20 mouse cellular contexts compared by ENCODE assay signal in genomic region chr7:109203140-109203539, GRCm38 (mm10). TPM values are rescaled to one million over a fixed set of nuclear protein-coding genes. Genes with fewer than 3 reads are reported as not detected.
A peak's percentile ranks its signal among the peaks of the same experiment; 100 is the strongest.
DNase-seq lines count a peak whose midpoint lies in the region; ATAC-seq and TF ChIP-seq lines count a peak whose summit lies in the region.
"Had no signal": no experiment of that assay in that cellular context is flagged by ENCODE, and none has a peak within 500 bp of the region (broad histone marks: within the 10 kb centered on the region; RNA-seq: fewer than 3 reads in every experiment).

No protein-coding gene starts in this region.

- no peaks in the 10 kb centered on the region for H3K9me3 ChIP-seq in kidney, embryonic 14.5 days (ENCODE audit: control insufficient read depth, low read length)
- no peaks in the 10 kb centered on the region for H3K9me3 ChIP-seq in neural tube, embryonic 14.5 days (ENCODE audit: control insufficient read depth, low read length)
- H3K9me3 ChIP-seq: embryonic facial prominence, embryonic 12.5 days; forebrain, embryonic 12.5 days; heart, embryonic 13.5 days; hindbrain, embryonic 15.5 days had no signal

- no peaks in the 10 kb centered on the region for H3K27me3 ChIP-seq in kidney, embryonic 14.5 days (ENCODE audit: control insufficient read depth, insufficient read depth, low read length)
- H3K27me3 ChIP-seq in kidney, adult 2 months (replicated peaks; ENCODE audit: control insufficient read depth, insufficient read depth, low read length): no peaks in the 10 kb centered on the region
- H3K27me3 ChIP-seq in neural tube, embryonic 14.5 days (ENCODE audit: control insufficient read depth, insufficient read depth, low read length): no peaks in the 10 kb centered on the region
- H3K27me3 ChIP-seq: embryonic facial prominence, embryonic 12.5 days; heart, embryonic 13.5 days; Patski had no signal

- no peak overlapping the region for H3K9ac ChIP-seq in kidney, embryonic 14.5 days (ENCODE audit: low read depth, low read length)
- no peak overlapping the region for H3K9ac ChIP-seq in neural tube, embryonic 14.5 days (replicated peaks; ENCODE audit: low read depth, low read length)
- H3K9ac ChIP-seq: embryonic facial prominence, embryonic 12.5 days; forebrain, embryonic 12.5 days; forebrain, postnatal 0 days; heart, embryonic 13.5 days; hindbrain, embryonic 15.5 days had no signal

- no peaks in the 10 kb centered on the region for H3K36me3 ChIP-seq in kidney, embryonic 14.5 days (ENCODE audit: control insufficient read depth, insufficient read depth, low read length)
- H3K36me3 ChIP-seq in kidney, adult 2 months (ENCODE audit: control insufficient read depth, insufficient read depth, low read length): no peaks in the 10 kb centered on the region
- no peaks in the 10 kb centered on the region for H3K36me3 ChIP-seq in neural tube, embryonic 14.5 days (ENCODE audit: control insufficient read depth, insufficient read depth, low read length)
- H3K36me3 ChIP-seq: embryonic facial prominence, embryonic 12.5 days; forebrain, embryonic 12.5 days; heart, embryonic 13.5 days; hindbrain, embryonic 15.5 days had no signal

- TF ChIP-seq CTCF in kidney, adult 2 months (conservative IDR thresholded peaks at IDR 0.05; ENCODE audit: insufficient read depth, insufficient read length, low read depth, low read length): no peak

- WGBS in kidney, embryonic 14.5 days: 36% methylated on average over 3 of the region's 3 CpGs
- 52% methylated on average over 3 of the region's 3 CpGs for WGBS in kidney, adult 2 months
- 30% methylated on average over 3 of the region's 3 CpGs for WGBS in neural tube, embryonic 14.5 days

- H3K4me2 ChIP-seq in kidney, embryonic 14.5 days (replicated peaks; ENCODE audit: low read depth, low read length): no peak overlapping the region
- no peak overlapping the region for H3K4me2 ChIP-seq in neural tube, embryonic 14.5 days (ENCODE audit: low read depth, low read length)
- H3K4me2 ChIP-seq: embryonic facial prominence, embryonic 12.5 days; forebrain, embryonic 12.5 days; heart, embryonic 13.5 days; hindbrain, embryonic 15.5 days had no signal

- ATAC-seq in kidney, embryonic 14.5 days (ENCODE audit: low FRiP score, low TSS enrichment): 0 out of 2 replicates have a peak, but pooled peaks have one; percentile 5
- peak; percentile 22; the same call in 1 of the 2 replicates for ATAC-seq in neural tube, embryonic 14.5 days (ENCODE audit: low read depth)
- ATAC-seq: activated CD4-positive, CD25-positive, alpha-beta regulatory T cell, adult 4 months; Patski had no signal

- DNase-seq in kidney, adult 9 months: no peak
- DNase-seq in kidney, postnatal 14 days: peak; percentile 29
- DNase-seq in kidney, adult 2 months: no peak
- no peak for DNase-seq in neural tube, embryonic 10.5 days (ENCODE audit: extremely low spot score, low spot score)
- DNase-seq in cerebellum, adult 9-10 months: no peak
- DNase-seq: adrenal gland, adult 2 months; adrenal gland, postnatal 36 days; cerebellum, adult 8-10 months; cerebellum, postnatal 25 days; gastrocnemius, postnatal 14 days; heart, postnatal 36 days had no signal

- H3K4me3 ChIP-seq in kidney, embryonic 14.5 days (ENCODE audit: low read length): no peak overlapping the region
- no peak overlapping the region for H3K4me3 ChIP-seq in kidney, adult 2 months (ENCODE audit: insufficient read depth, low read depth, low read length)
- no peak overlapping the region for H3K4me3 ChIP-seq in neural tube, embryonic 14.5 days (ENCODE audit: low read depth, low read length)
- H3K4me3 ChIP-seq: embryonic facial prominence, embryonic 12.5 days; forebrain, embryonic 12.5 days; heart, embryonic 13.5 days; hindbrain, embryonic 15.5 days had no signal

- H3K27ac ChIP-seq in kidney, embryonic 14.5 days (ENCODE audit: low read depth, low read length): no peak overlapping the region
- H3K27ac ChIP-seq in kidney, adult 2 months (ENCODE audit: insufficient read depth, low read depth, low read length): no peak overlapping the region
- H3K27ac ChIP-seq in neural tube, embryonic 14.5 days (ENCODE audit: low read depth, low read length): no peak overlapping the region
- H3K27ac ChIP-seq: embryonic facial prominence, embryonic 12.5 days; forebrain, embryonic 12.5 days; heart, embryonic 13.5 days; hindbrain, embryonic 15.5 days had no signal

- H3K4me1 ChIP-seq in kidney, embryonic 14.5 days (ENCODE audit: control insufficient read depth, insufficient read depth, low read length): no peaks in the 10 kb centered on the region
- H3K4me1 ChIP-seq in kidney, adult 2 months (ENCODE audit: control insufficient read depth, insufficient read depth, low read length): no peaks in the 10 kb centered on the region
- H3K4me1 ChIP-seq in neural tube, embryonic 14.5 days (ENCODE audit: control insufficient read depth, insufficient read depth, low read length): no peaks in the 10 kb centered on the region
- H3K4me1 ChIP-seq: embryonic facial prominence, embryonic 12.5 days; heart, embryonic 13.5 days; hindbrain, embryonic 15.5 days had no signal

- no peak for TF ChIP-seq POLR2A in kidney, adult 2 months (IDR thresholded peaks at IDR 0.05; ENCODE audit: low read depth, low read length)

RNA-seq across cellular contexts. Expression of gene Lmo1, which starts 28.1 kb away (rescaled TPM):
- polyA plus RNA-seq in kidney, embryonic 14.5 days (2014; fragmentation: Nextera tagmentation; extraction: Ambion mirVana): 7.2 and 7.9 TPM in 2 replicates
- 8.5 and 9.6 TPM in 2 replicates for polyA plus RNA-seq in kidney, adult 2 months (2012; rRNA removed)
- 26.2 and 33.9 TPM in 2 replicates for polyA plus RNA-seq in neural tube, embryonic 14.5 days (2014; fragmentation: Nextera tagmentation; extraction: Ambion mirVana)
- polyA plus RNA-seq: activated CD4-positive, CD25-positive, alpha-beta regulatory T cell, adult 4 months had no signal
